Mouse (Mus musculus) cerebral cortex, adult 2 months (tissue): ENCODE data around the gene 3830403N18Rik.

Experiments
- WGBS: fragments of 180-500 bp; shearing (Covaris S2); methylation state at CpG from one replicate; pipeline ENCODE4 v1.1.7; 2018; 5-methylcytosine and 5-hydroxymethylcytosine counted together

3830403N18Rik gene

DNA sequence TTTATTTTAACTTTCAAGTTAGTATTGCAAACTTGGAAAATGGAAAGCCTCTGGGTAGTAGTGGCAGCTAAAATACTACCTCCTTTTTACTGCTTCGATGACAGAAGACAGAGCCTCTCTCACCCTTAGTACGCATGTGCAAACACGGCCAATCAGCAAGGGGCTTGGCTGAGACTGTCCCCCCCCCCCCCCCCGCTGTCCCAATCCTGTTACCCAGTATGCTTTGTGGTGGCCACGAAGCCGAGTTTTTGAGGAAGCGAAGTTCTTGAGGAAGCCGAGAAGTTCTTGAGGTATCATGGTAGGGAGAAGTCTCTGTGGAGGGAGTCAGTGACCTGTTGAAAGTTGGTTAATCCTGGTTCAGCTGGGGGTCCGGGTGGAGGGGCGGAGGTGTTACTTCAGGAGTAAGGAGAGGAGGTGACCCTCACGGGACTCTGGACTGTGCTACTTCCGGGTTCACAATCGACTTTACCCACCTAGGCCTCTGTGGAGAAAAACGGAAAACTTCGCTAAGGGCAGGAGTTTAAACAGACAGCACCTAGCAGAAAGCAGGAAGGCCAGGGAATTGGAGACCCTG lies at the start of gene 3830403N18Rik:
Gene 3830403N18Rik (plus strand): TSS at position 237 of the 574 bp plus-strand sequence.
- 81% methylated on average over 11 of the region's 15 CpGs for WGBS

DNA sequence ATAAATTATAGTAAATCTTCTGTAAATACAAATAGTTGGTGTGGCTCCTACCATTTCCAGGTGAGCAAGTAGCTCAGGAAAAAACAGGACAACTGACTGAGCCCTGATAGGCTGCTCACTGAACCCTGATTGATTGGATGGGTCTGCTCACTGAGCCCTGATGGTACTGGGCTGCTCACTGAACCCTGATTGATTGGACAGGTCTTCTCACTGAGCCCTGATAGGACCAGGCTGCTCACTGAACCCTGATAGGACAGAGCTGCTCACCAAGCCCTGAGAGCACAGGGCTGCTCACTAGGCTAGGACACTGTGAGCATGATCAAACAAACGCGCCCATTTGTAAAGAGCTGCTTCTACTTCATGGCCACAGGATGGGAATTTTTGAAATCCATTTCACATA lies 15.0 kb downstream of the 3830403N18Rik start:
- WGBS: 92% methylated on average over 2 of the region's 2 CpGs

DNA sequence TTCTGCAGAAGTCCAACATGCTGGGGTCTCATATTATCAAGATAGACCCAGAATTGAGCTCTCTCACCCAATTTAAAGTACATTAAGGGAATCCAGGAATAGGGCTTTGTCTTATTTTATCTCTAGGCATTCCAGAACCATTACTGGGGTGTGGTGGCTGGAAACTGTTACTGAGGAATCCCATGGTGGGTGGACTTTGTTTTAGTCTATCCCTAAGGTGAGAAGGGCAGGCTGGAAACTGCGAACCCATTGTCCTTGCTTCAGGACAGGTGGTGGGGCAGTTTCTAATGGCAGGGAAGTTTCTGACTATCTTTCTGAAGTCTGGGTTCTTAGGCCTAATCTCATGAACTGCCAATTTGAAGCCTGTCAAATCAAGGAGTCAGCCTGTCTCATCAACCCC lies 50.1 kb downstream of the 3830403N18Rik start:
- no CpG with 5 or more reads among the region's 1 CpGs for WGBS
